Mouse (Mus musculus): ENCODE data around the gene Emid1. TPM values are rescaled to one million over a fixed set of nuclear protein-coding genes. Genes with fewer than 3 reads are reported as not detected.

Gene Emid1
- polyA plus RNA-seq, 1 experiment from 2014 or later = 14.6 TPM

- H3K36me3 ChIP-seq (ENCODE audit: control insufficient read depth, insufficient read depth, low read length) = no peaks in the 10 kb centered on the region
- 33% methylated on average over 13 of the region's 13 CpGs for WGBS
- peak overlapping the region; percentile 42 for H3K4me3 ChIP-seq (ENCODE audit: low read depth, low read length)
- H3K27ac ChIP-seq (ENCODE audit: low read depth, low read length) = no peak overlapping the region
- ATAC-seq (replicated peaks; ENCODE audit: low FRiP score) (no peak), DNase-seq (ENCODE audit: low spot score) (no peak)
- H3K4me1 ChIP-seq (replicated peaks; ENCODE audit: control insufficient read depth, insufficient read depth, low read length) = peaks cover 36% of the 10 kb centered on the region
- H3K4me2 ChIP-seq = peak overlapping the region; percentile 71
- H3K9ac ChIP-seq (ENCODE audit: low read depth, low read length) = no peak overlapping the region
- peaks cover 67% of the 10 kb centered on the region for H3K27me3 ChIP-seq (replicated peaks; ENCODE audit: control insufficient read depth, insufficient read depth, low read length)
- no peaks in the 10 kb centered on the region for H3K9me3 ChIP-seq (ENCODE audit: control insufficient read depth, low read length)
Measured at GRCm38 (mm10) chr11:5062326-5062725, 89.7 kb downstream of the Emid1 start.

DNA sequence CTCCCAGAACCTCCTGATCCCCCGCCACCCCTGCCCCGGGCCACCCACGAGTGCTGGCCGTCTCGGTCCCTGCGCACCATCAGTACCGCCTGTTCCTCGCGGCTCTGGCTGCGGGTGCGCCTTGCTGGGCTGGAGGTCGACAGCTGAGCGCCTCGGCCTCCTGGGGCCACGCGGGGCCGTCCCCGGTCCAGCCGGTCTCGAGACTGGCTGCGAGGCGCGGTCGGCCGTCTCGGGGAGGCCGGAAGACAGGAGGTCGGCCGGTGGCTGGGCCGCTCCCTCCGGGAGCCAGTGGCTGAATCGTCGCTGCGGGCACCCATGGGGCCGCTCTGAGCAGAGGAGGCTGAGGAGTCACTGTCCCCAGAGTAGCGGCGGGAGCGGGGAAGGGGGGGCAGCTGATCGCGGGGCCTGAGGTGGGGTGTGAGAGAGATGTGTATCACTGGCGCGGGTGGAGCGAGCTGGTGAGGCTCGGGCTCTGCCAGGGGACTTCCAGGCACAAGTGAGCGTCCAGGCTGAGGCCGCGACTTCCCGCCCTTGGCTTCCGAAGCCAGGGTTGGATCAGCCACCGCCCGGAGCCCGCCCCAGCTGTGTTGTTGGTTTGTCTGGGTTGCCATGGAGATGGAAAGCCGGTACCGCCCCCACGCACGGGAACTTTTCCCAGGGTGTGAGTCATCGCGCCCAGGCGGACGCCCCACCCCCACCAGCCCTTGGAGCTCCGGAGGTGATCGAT is 90.5 kb downstream of the Emid1 start:
- DNase-seq (ENCODE audit: low spot score) = peak; percentile 83
- Histone ChIP-seq H3K4me1 (replicated peaks; ENCODE audit: control insufficient read depth, insufficient read depth, low read length) (peaks cover 36% of the 10 kb centered on the region), H3K9ac (ENCODE audit: low read depth, low read length) (peak overlapping the region; percentile 26), H3K4me2 (peak overlapping the region; percentile 71), H3K9me3 (ENCODE audit: control insufficient read depth, low read length) (no peaks in the 10 kb centered on the region), H3K4me3 (ENCODE audit: low read depth, low read length) (peak overlapping the region; percentile 42), H3K36me3 (ENCODE audit: control insufficient read depth, insufficient read depth, low read length) (no peaks in the 10 kb centered on the region), H3K27ac (ENCODE audit: low read depth, low read length) (no peak overlapping the region), H3K27me3 (replicated peaks; ENCODE audit: control insufficient read depth, insufficient read depth, low read length) (peaks cover 75% of the 10 kb centered on the region)
- 7% methylated on average over 62 of the region's 62 CpGs for WGBS
- peak; percentile 10 for ATAC-seq (replicated peaks; ENCODE audit: low FRiP score)

DNA sequence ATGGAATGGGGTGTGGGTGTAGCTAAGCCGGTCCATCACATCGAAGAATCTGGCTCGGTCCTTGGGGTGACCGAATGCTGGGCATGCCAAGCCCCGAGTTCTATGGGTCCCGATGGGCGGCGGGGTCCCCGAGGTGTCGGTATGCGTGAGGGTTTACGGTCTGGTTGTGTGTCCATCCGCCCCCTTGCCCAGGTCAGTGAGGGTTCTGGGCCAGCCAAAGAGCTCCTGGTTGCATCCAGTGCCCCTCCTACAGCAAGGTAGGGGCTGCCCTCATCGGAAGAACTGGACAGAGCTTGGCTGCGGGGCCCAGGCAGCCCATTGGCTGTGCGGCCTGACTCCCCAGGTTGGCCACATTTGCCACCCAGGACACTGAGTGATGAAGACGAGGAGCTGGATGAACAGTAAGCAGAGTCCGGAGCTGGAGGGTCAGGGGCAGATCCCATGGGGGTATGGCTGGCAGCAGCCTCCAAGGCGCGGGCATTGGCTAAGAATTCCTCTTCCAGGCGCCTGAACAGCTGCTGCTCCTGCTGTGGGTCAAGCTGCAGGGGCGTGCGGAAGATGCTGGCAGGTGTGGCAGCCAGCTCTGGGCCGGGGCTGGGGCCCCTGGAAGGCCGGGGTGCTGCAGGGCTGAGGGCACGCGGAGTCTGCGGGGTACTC is 91.2 kb downstream of the Emid1 start:
- Histone ChIP-seq H3K9me3 (ENCODE audit: control insufficient read depth, low read length) (no peaks in the 10 kb centered on the region), H3K4me3 (ENCODE audit: low read depth, low read length) (peak overlapping the region; percentile 42), H3K4me1 (replicated peaks; ENCODE audit: control insufficient read depth, insufficient read depth, low read length) (peaks cover 36% of the 10 kb centered on the region), H3K4me2 (peak overlapping the region; percentile 71), H3K36me3 (ENCODE audit: control insufficient read depth, insufficient read depth, low read length) (no peaks in the 10 kb centered on the region), H3K27me3 (replicated peaks; ENCODE audit: control insufficient read depth, insufficient read depth, low read length) (peaks cover 82% of the 10 kb centered on the region), H3K27ac (ENCODE audit: low read depth, low read length) (no peak overlapping the region), H3K9ac (ENCODE audit: low read depth, low read length) (no peak overlapping the region; the same call in 1 of the 2 replicates)
- 62% methylated on average over 28 of the region's 28 CpGs for WGBS
- no peak for ATAC-seq (replicated peaks; ENCODE audit: low FRiP score)
- no peak for DNase-seq (ENCODE audit: low spot score)

- no peak for DNase-seq (ENCODE audit: low spot score)
- Histone ChIP-seq H3K9me3 (ENCODE audit: control insufficient read depth, low read length) (no peaks in the 10 kb centered on the region), H3K4me3 (ENCODE audit: low read depth, low read length) (no peak overlapping the region), H3K4me1 (replicated peaks; ENCODE audit: control insufficient read depth, insufficient read depth, low read length) (peaks cover 36% of the 10 kb centered on the region), H3K4me2 (no peak overlapping the region), H3K27ac (ENCODE audit: low read depth, low read length) (no peak overlapping the region), H3K9ac (ENCODE audit: low read depth, low read length) (no peak overlapping the region), H3K27me3 (replicated peaks; ENCODE audit: control insufficient read depth, insufficient read depth, low read length) (peaks cover 89% of the 10 kb centered on the region), H3K36me3 (ENCODE audit: control insufficient read depth, insufficient read depth, low read length) (no peaks in the 10 kb centered on the region)
- WGBS = 10% methylated on average over 27 of the region's 27 CpGs
- no peak for ATAC-seq (replicated peaks; ENCODE audit: low FRiP score)
Measured at GRCm38 (mm10) chr11:5059704-5060156, 92.3 kb downstream of the Emid1 start.

GRCm38 (mm10) chr11:5059230-5059629 is 92.8 kb downstream of the Emid1 start:
- Histone ChIP-seq H3K4me1 (replicated peaks; ENCODE audit: control insufficient read depth, insufficient read depth, low read length) (peaks cover 36% of the 10 kb centered on the region), H3K9ac (ENCODE audit: low read depth, low read length) (no peak overlapping the region), H3K27ac (ENCODE audit: low read depth, low read length) (no peak overlapping the region), H3K4me3 (ENCODE audit: low read depth, low read length) (no peak overlapping the region), H3K36me3 (ENCODE audit: control insufficient read depth, insufficient read depth, low read length) (no peaks in the 10 kb centered on the region), H3K27me3 (replicated peaks; ENCODE audit: control insufficient read depth, insufficient read depth, low read length) (peaks cover 88% of the 10 kb centered on the region), H3K4me2 (no peak overlapping the region), H3K9me3 (ENCODE audit: control insufficient read depth, low read length) (no peaks in the 10 kb centered on the region)
- 30% methylated on average over 14 of the region's 14 CpGs for whole genome bisulfite sequencing
- DNase-seq (ENCODE audit: low spot score) (no peak), ATAC-seq (replicated peaks; ENCODE audit: low FRiP score) (no peak)

- DNase-seq (ENCODE audit: low spot score) (no peak), ATAC-seq (replicated peaks; ENCODE audit: low FRiP score) (no peak)
- no peak overlapping the region for H3K4me2 ChIP-seq
- peaks cover 36% of the 10 kb centered on the region for H3K4me1 ChIP-seq (replicated peaks; ENCODE audit: control insufficient read depth, insufficient read depth, low read length)
- peaks cover 84% of the 10 kb centered on the region for H3K27me3 ChIP-seq (replicated peaks; ENCODE audit: control insufficient read depth, insufficient read depth, low read length)
- H3K27ac ChIP-seq (ENCODE audit: low read depth, low read length) = no peak overlapping the region
- H3K9me3 ChIP-seq (ENCODE audit: control insufficient read depth, low read length) = no peaks in the 10 kb centered on the region
- H3K9ac ChIP-seq (ENCODE audit: low read depth, low read length) = no peak overlapping the region
- no peaks in the 10 kb centered on the region for H3K36me3 ChIP-seq (ENCODE audit: control insufficient read depth, insufficient read depth, low read length)
- 37% methylated on average over 9 of the region's 9 CpGs for WGBS
- H3K4me3 ChIP-seq (ENCODE audit: low read depth, low read length) = no peak overlapping the region
Measured at GRCm38 (mm10) chr11:5058783-5059182, 93.3 kb downstream of the Emid1 start.

- no peak for ATAC-seq (replicated peaks; ENCODE audit: low FRiP score)
- peak; percentile 59 for DNase-seq (ENCODE audit: low spot score)
- H3K4me2 ChIP-seq = peak within 1 kb of the TSS; percentile 86
- no peak within 1 kb of the TSS for H3K27ac ChIP-seq (ENCODE audit: low read depth, low read length)
- H3K4me3 ChIP-seq (ENCODE audit: low read depth, low read length) = peak within 1 kb of the TSS; percentile 54
- peaks cover 36% of the 10 kb centered on the region for H3K4me1 ChIP-seq (replicated peaks; ENCODE audit: control insufficient read depth, insufficient read depth, low read length)
- H3K9ac ChIP-seq (ENCODE audit: low read depth, low read length) = peak within 1 kb of the TSS; percentile 42; the same call in 1 of the 2 replicates
- peaks cover 78% of the 10 kb centered on the region for H3K27me3 ChIP-seq (replicated peaks; ENCODE audit: control insufficient read depth, insufficient read depth, low read length)
- H3K9me3 ChIP-seq (ENCODE audit: control insufficient read depth, low read length) = no peaks in the 10 kb centered on the region
- H3K36me3 ChIP-seq (ENCODE audit: control insufficient read depth, insufficient read depth, low read length) = no peaks in the 10 kb centered on the region
- 2% methylated on average over 73 of the region's 77 CpGs for WGBS
Measured at GRCm38 (mm10) chr11:5057856-5058641, 94.0 kb downstream of the Emid1 start, which contains the start of gene Rasl10a. TSS of gene Rasl10a (plus strand) at chr11:5058128.

DNA sequence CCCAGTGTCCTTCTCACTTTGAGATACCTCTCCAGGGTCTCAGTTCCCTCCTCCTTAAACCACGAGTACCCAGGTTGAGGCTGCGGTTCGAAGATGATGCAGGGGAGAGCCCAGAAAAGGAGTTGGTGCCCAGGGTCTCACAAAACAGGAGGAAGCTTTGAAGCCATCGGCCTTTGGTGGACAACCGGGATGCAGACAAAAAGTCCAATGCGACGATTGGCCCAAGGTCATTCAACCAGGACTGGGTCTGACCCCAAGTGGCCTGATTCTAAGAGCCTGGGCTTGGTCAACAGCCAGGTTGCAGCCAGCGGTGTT is 94.6 kb downstream of the Emid1 start:
- DNase-seq (ENCODE audit: low spot score) (no peak), ATAC-seq (replicated peaks; ENCODE audit: low FRiP score) (no peak)
- H3K27ac ChIP-seq (ENCODE audit: low read depth, low read length) = no peak overlapping the region
- no peaks in the 10 kb centered on the region for H3K36me3 ChIP-seq (ENCODE audit: control insufficient read depth, insufficient read depth, low read length)
- H3K4me1 ChIP-seq (replicated peaks; ENCODE audit: control insufficient read depth, insufficient read depth, low read length) = peaks cover 33% of the 10 kb centered on the region
- peaks cover 72% of the 10 kb centered on the region for H3K27me3 ChIP-seq (replicated peaks; ENCODE audit: control insufficient read depth, insufficient read depth, low read length)
- no peak overlapping the region for H3K9ac ChIP-seq (ENCODE audit: low read depth, low read length)
- WGBS = 22% methylated on average over 8 of the region's 8 CpGs
- H3K4me2 ChIP-seq = peak overlapping the region; percentile 86
- peak overlapping the region; percentile 54 for H3K4me3 ChIP-seq (ENCODE audit: low read depth, low read length)
- H3K9me3 ChIP-seq (ENCODE audit: control insufficient read depth, low read length) = no peaks in the 10 kb centered on the region
